Mouse (Mus musculus) forebrain, embryonic 10.5 days (tissue): ENCODE results near the gene Igfbp4. TPM values are rescaled to one million over a fixed set of nuclear protein-coding genes. Genes with fewer than 3 reads are reported as not detected.

Experiments
- DNase-seq: peaks from one replicate; pipeline ENCODE4 v3.0.0-alpha.2; 2017; ENCODE audit warnings: low spot score; ENCODE audit errors: extremely low spot score
- H3K27ac ChIP-seq: fragments of 300-500 bp; sonication (generic); 2 replicates; pipeline ENCODE4 v1.5.1; 2016; ENCODE audit warnings: mild to moderate bottlenecking
- H3K27me3 ChIP-seq: fragments of 300-500 bp; sonication (generic); 2 replicates; pipeline ENCODE4 v1.6.1; 2016; ENCODE audit warnings: mild to moderate bottlenecking; ENCODE audit not compliant: poor library complexity, severe bottlenecking
- H3K36me3 ChIP-seq: fragments of 300-500 bp; sonication (generic); replicated peaks from 2 replicates; pipeline ENCODE4 v1.6.1; 2016; ENCODE audit warnings: mild to moderate bottlenecking, moderate library complexity
- H3K4me1 ChIP-seq: fragments of 300-500 bp; sonication (generic); 2 replicates; pipeline ENCODE4 v1.6.1; 2016
- H3K4me3 ChIP-seq: fragments of 300-500 bp; sonication (generic); 2 replicates; pipeline ENCODE4 v1.5.1; 2016; ENCODE audit warnings: mild to moderate bottlenecking, moderate library complexity
- H3K9me3 ChIP-seq: fragments of 300-500 bp; sonication (generic); 2 replicates; pipeline ENCODE4 v1.6.1; 2016; ENCODE audit warnings: mild to moderate bottlenecking, moderate library complexity
- WGBS: fragments of 180-500 bp; shearing (Covaris S2); methylation state at CpG from one replicate; pipeline ENCODE4 v1.1.7; 2016; 5-methylcytosine and 5-hydroxymethylcytosine counted together
- polyA plus RNA-seq: library from polyadenylated mRNA; unstranded; fragments of >200 nt; fragmentation: Nextera tagmentation; extraction: Ambion mirVana; gene quantifications from 2 replicates; pipeline ENCODE4 v1.2.1, GENCODE M21; 2016

Gene Igfbp4
- 364 and 368 TPM in 2 replicates for polyA plus RNA-seq

DNA sequence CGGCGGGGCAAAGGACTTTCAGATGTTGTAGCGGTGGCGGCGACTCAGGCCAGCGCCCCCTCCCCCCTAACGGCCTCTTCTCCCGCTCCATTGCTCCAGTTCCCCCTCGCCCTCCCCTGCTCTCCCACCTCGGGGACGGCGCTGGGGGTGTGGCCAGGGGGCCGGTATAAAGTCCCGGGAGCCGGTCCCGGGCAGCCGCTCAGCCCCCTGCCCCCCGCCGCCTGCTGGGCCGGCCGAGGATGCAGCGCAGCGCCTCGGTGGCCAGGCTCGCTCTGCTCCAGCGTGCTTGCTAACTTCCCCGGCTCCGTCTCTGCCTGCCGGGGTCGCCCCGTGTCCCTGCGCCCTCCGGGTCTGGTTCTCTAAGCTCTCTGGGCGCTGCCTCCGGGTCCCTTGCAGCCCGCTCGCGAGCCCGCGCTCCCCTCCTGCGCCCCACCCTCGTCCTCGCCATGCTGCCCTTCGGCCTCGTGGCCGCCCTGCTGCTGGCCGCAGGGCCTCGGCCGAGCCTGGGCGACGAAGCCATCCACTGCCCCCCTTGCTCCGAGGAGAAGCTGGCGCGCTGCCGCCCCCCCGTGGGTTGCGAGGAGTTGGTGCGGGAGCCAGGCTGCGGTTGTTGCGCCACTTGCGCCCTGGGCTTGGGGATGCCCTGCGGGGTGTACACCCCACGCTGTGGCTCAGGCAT lies at the start of gene Igfbp4:
Gene Igfbp4 (plus strand): TSS at position 194 of the 679 bp plus-strand sequence.
- WGBS, result under 1% methylated on average over 63 of the region's 63 CpGs
- Histone ChIP-seq H3K4me1 (peaks cover 67% of the 10 kb centered on the region), H3K27ac (peak within 1 kb of the TSS; percentile 98), H3K36me3 (peaks cover 27% of the 10 kb centered on the region), H3K27me3 (0 out of 2 replicates have a peak, but pooled peaks cover 14% of the 10 kb centered on the region), H3K9me3 (no peaks in the 10 kb centered on the region), H3K4me3 (peak within 1 kb of the TSS; percentile 80)
- DNase-seq, result peak; percentile 84

DNA sequence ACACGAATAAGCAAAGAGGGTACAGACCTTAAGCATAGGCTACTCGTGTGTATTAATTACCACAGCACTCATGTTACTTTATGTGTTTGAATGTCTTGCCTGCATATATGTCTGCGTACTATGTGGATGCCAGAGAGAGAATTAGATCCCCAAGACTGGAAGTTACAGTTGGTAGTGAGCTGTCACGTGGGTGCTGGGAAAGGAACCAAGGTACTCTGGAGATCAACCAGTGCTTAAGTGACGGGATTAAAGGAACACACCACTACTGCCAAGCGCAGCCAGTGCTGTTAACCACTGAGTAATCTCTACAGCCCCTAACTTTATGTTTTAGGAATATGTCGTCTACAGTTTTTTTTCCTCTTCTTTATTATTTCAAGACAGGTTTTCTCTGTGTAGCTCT lies 45.1 kb upstream of the Igfbp4 start:
- 95% methylated on average over 7 of the region's 7 CpGs for WGBS

DNA sequence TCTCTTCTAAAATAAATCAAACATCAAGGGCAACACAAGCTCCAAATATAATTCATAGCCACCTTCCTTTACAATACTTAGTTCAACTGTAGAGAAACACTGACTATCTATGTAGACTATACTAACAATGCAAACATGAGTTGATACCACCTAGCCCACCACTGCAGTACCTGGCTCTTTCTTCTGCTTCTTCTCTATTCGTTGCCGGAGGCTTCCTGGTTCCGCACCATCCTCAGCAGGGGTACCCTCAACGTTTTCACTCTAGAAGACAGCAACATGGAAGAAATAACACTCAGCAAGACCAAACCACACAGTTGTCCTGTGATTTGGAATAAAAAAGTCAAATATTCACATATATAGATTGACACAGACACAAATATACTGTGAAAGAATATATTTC lies 43.4 kb upstream of the Igfbp4 start:
- 94% methylated on average over 4 of the region's 4 CpGs for WGBS
- Histone ChIP-seq H3K36me3 (peaks cover 100% of the 10 kb centered on the region), H3K27me3 (no peaks in the 10 kb centered on the region), H3K4me3 (no peak overlapping the region), H3K9me3 (no peaks in the 10 kb centered on the region), H3K4me1 (no peaks in the 10 kb centered on the region), H3K27ac (no peak overlapping the region)
- no peak for DNase-seq

More for the DNA sequence above, 45.1 kb upstream of the Igfbp4 start:
- peaks cover 100% of the 10 kb centered on the region for H3K36me3 ChIP-seq
- H3K4me3 ChIP-seq, result no peak overlapping the region
- DNase-seq, result no peak
- no peak overlapping the region for H3K27ac ChIP-seq
- H3K4me1 ChIP-seq, result no peaks in the 10 kb centered on the region
- no peaks in the 10 kb centered on the region for H3K27me3 ChIP-seq
- no peaks in the 10 kb centered on the region for H3K9me3 ChIP-seq

DNA sequence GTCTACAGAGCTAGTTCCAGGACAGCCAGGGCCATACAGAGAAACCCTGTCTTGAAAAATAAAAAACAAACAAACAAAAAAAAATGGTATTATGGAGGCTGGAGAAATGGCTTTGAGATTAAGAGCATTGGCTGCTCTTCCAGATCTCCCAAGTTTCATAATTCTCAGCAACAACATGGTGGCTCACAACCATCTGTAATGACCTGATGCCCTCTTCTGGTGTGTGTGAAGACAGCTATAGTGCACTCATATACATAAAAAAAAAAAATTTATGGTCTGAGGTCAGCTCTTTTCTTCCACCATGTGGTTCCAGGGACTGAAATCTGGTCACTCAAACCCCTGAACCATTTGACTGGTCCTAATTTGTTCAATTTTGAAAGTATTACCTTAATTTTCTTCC lies 42.3 kb upstream of the Igfbp4 start:
- Histone ChIP-seq H3K27ac (no peak overlapping the region), H3K36me3 (peaks cover 100% of the 10 kb centered on the region), H3K4me3 (no peak overlapping the region), H3K4me1 (no peaks in the 10 kb centered on the region), H3K27me3 (no peaks in the 10 kb centered on the region), H3K9me3 (no peaks in the 10 kb centered on the region)
- DNase-seq, result no peak

DNA sequence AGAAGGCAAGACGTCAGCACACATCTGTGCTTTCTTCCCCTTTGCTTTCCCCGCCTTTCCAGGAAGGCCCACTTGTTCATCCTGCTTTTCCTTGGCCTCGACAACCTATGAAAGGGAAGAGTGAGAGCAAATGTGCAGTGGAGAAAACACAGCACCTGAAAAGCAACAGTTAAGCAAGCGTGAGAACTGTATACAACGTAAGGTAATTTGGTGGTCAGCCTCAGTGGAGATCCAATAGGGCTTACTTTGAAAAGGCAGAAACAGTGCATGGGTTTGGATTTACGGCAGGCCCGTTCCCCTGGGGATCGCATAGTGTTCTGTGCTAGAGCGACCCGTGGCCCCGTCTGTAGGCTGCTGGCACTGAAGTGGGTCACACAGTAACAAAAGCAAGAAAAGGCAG lies 41.8 kb upstream of the Igfbp4 start:
- H3K4me1 ChIP-seq, result no peaks in the 10 kb centered on the region
- WGBS, result 93% methylated on average over 11 of the region's 11 CpGs
- no peaks in the 10 kb centered on the region for H3K9me3 ChIP-seq
- no peaks in the 10 kb centered on the region for H3K27me3 ChIP-seq
- H3K27ac ChIP-seq, result no peak overlapping the region
- H3K36me3 ChIP-seq, result peaks cover 100% of the 10 kb centered on the region
- DNase-seq, result no peak
- no peak overlapping the region for H3K4me3 ChIP-seq

DNA sequence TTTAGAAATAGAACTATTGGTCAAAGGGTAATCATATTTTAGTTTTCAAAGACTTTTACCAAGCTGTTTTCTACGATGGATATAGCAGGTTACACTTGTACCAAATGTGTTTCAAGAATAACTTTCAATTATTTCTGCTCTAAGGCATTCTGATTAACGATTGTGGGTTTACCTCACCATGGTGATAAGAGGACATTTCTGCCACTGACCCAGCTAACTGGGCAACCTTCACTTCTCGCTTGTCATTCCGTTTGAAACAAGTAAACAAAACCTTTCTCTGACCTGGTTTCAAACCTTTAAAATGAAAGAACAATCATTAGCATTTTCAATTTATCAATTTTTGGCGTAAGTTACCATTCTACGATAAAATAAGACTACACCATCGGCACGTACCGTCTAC lies 34.3 kb upstream of the Igfbp4 start:
- Histone ChIP-seq H3K36me3 (peaks cover 100% of the 10 kb centered on the region), H3K4me1 (no peaks in the 10 kb centered on the region), H3K4me3 (no peak overlapping the region), H3K27ac (no peak overlapping the region), H3K27me3 (no peaks in the 10 kb centered on the region), H3K9me3 (no peaks in the 10 kb centered on the region)
- 95% methylated on average over 9 of the region's 9 CpGs for WGBS
- DNase-seq, result no peak

DNA sequence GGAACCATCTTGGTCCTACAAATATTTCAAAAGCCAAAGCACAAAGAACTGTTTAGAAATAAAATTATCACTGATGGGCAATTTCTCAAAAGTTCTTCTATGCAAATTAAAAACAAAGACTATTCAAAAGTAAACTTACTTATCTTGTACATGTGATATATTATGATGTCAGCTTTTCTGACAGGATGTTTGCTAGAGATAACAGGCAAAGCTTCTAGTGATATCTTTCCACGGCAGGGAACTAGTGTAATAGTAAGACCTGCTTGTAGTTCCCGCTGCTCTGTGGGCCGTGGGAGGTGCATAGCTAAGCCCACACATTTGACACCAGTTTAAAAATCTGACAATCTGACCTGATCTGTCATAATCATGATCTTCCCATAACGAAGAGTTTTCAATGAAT lies 30.9 kb upstream of the Igfbp4 start:
- Histone ChIP-seq H3K27ac (no peak overlapping the region), H3K9me3 (no peaks in the 10 kb centered on the region), H3K4me1 (no peaks in the 10 kb centered on the region), H3K4me3 (no peak overlapping the region), H3K36me3 (peaks cover 100% of the 10 kb centered on the region), H3K27me3 (no peaks in the 10 kb centered on the region)
- DNase-seq, result no peak
- WGBS, result 94% methylated on average over 4 of the region's 4 CpGs

DNA sequence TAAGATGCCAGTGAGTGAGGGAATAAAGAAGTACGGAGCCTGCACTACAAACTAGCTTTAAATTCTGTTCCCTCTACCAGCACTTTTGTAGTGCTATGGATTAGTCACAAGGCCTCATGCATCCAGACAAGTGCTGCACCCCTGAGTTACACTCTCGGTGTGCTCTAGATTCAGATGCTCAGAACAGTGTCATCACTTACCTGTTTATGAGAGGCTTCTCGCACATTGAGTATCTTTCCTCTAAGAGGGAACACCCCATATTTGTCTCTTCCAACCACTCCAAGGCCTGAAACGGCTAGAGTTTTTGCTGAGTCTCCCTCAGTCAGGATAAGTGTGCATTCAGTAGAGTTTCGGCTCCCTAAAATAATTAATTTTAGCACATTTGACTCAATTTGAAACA lies 30.3 kb upstream of the Igfbp4 start:
- Histone ChIP-seq H3K4me3 (no peak overlapping the region), H3K9me3 (no peaks in the 10 kb centered on the region), H3K27ac (no peak overlapping the region), H3K36me3 (peaks cover 100% of the 10 kb centered on the region), H3K4me1 (no peaks in the 10 kb centered on the region), H3K27me3 (no peaks in the 10 kb centered on the region)
- 97% methylated on average over 5 of the region's 5 CpGs for WGBS
- DNase-seq, result no peak

DNA sequence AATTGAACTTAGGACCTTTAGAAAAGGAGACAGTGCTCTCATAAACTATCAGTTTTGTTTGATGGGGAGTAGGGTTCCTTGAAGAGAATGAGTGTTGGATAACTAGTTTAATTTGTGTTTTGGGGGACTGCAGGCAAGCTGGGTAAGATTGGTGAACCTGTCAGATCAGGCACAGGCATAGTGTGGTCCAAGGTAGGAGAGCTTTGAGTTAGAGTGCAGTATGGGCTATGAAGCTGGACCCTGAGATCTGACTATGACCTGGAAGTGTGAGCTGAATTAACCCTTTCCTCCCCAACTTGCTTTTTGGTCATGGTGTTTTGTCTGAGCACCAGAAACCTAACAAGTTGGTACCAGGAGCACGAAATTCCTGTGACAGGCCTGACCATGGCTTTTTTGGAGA lies 27.2 kb upstream of the Igfbp4 start:
- DNase-seq, result no peak
- H3K27ac ChIP-seq, result no peak overlapping the region
- no peaks in the 10 kb centered on the region for H3K27me3 ChIP-seq
- no peaks in the 10 kb centered on the region for H3K9me3 ChIP-seq
- H3K36me3 ChIP-seq, result peaks cover 100% of the 10 kb centered on the region
- WGBS, result 92% methylated on average over 1 of the region's 1 CpGs
- H3K4me1 ChIP-seq, result no peaks in the 10 kb centered on the region
- H3K4me3 ChIP-seq, result no peak overlapping the region

DNA sequence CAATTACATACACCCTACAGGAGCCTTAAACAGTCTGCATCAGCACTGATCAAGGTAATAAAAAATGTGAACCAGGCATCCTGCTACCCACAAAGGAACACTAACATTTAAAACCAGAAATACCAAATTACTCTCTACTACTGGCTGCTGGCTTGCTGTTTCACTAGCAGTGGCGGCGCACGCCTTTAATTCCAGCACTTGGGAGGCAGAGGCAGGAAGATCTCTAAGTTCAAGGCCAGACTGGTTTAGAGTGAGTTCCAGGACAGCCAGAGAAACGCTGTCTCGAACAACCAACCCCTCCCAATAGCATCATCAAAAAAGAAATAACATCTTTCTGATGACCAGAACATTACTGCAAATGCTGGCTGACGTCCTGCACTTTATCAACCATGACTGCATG lies 21.2 kb upstream of the Igfbp4 start:
- no peak for DNase-seq
- H3K27me3 ChIP-seq, result no peaks in the 10 kb centered on the region
- H3K36me3 ChIP-seq, result peaks cover 79% of the 10 kb centered on the region
- H3K27ac ChIP-seq, result no peak overlapping the region
- H3K4me3 ChIP-seq, result no peak overlapping the region
- H3K9me3 ChIP-seq, result no peaks in the 10 kb centered on the region
- H3K4me1 ChIP-seq, result peaks cover 20% of the 10 kb centered on the region
- 96% methylated on average over 6 of the region's 6 CpGs for WGBS

DNA sequence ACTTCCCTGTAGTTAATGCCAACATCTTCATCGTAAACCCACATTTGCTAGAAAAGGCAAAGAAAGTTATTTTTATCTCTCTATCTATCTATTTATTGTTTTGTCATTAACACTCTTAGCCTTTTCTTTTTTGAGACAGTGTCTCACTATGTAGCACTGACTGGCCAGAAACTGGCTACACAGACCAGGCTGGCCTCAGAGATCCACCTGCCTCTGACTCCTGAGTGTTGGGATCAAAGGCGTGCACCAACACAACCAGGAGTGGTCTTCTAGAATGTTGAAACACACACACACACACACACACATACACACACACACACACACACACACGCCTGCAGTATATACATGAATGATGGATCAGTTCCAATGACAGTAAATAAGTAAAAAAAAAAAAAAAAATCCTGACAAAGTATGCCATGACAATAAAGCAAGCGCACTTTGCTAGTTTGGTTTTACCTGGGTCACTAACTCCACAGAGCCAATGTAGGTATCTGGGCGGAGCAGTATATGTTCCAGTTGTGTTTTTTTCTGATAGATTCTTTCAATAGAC lies 18.6 kb upstream of the Igfbp4 start:
- no peak for DNase-seq
- no peaks in the 10 kb centered on the region for H3K9me3 ChIP-seq
- peak overlapping the region; percentile 59 for H3K4me3 ChIP-seq
- H3K27ac ChIP-seq, result peak overlapping the region; percentile 94; the same call in 1 of the 2 replicates
- H3K27me3 ChIP-seq, result no peaks in the 10 kb centered on the region
- 88% methylated on average over 5 of the region's 5 CpGs for WGBS
- peaks cover 24% of the 10 kb centered on the region for H3K4me1 ChIP-seq
- H3K36me3 ChIP-seq, result peaks cover 53% of the 10 kb centered on the region

DNA sequence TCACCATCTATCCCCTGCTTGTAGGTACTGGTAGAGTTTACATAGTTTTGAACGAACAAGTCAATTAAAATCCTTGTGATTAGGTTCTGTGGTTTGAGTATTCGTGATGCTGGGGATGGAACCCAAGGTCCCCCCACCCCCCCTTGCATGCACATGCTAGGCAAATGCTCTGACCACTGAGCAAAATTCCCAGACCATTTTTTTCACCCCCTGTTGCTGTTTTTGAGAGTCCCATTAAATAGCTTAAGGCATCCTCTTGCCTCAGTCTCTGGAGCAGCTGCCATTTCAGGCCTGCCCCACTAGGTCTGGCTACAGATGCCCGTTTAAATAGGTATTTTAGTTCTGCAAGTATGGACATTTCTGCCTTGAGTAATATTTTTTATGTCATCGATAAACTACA lies 17.9 kb upstream of the Igfbp4 start:
- H3K4me1 ChIP-seq, result peaks cover 24% of the 10 kb centered on the region
- DNase-seq, result no peak
- H3K36me3 ChIP-seq, result peaks cover 46% of the 10 kb centered on the region
- H3K9me3 ChIP-seq, result no peaks in the 10 kb centered on the region
- H3K27ac ChIP-seq, result peak overlapping the region; percentile 94
- H3K27me3 ChIP-seq, result no peaks in the 10 kb centered on the region
- 11% methylated on average over 4 of the region's 4 CpGs for WGBS
- peak overlapping the region; percentile 59 for H3K4me3 ChIP-seq

DNA sequence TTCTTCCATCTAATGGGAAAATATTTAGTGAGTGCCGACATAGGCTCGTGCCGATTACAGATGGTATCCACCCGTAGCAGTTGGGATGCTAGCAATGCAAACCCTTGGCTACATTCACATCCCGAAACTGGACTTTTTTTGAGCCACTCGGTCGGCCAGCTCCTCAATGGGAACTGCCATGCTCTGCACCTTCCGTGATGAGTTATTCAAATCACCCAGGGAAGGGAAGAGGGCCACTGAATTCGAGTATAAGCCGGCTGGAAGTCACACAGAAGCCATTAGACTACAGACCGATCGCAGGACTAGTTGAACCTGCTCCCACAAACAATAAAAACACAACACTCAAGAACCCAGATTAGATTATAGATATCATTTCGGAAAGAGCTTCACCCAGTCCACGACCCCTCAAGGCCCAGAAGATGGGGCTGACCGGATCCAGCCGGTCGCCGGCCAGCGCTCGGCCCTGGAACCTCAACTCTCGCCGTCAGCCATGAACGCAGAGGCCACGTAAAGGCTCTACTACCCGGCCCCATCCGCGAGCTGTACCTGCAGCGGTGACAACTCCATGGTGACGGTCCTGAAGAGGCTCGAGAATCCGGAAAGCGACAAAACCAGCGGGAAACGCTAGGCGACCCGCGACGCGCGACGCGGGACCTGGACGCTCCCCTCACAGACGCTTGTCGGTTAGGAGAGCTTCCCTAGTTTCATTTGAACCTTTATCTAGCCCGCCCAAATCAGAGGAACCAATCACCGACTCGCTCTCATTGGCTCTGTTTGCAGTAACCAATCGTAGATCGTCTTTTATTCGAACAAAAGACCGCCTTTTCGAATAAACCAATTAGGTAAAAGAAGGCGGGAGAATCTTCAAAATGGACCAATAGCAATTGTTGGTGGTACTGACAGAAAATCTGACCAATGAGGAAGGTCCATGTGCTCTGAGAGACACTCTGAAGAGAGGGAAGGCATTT lies 17.3 kb upstream of the Igfbp4 start, which contains the start of gene Top2a:
Gene Top2a (minus strand): TSS at position 690 of the 968 bp plus-strand sequence.
- no peaks in the 10 kb centered on the region for H3K27me3 ChIP-seq
- peaks cover 40% of the 10 kb centered on the region for H3K36me3 ChIP-seq
- WGBS, result under 1% methylated on average over 54 of the region's 54 CpGs
- peak within 1 kb of the TSS; percentile 59 for H3K4me3 ChIP-seq
- H3K27ac ChIP-seq, result peak within 1 kb of the TSS; percentile 94
- H3K4me1 ChIP-seq, result peaks cover 24% of the 10 kb centered on the region
- peak; percentile 93 for DNase-seq
- no peaks in the 10 kb centered on the region for H3K9me3 ChIP-seq
